Mouse (Mus musculus) spleen, postnatal 36 days (tissue): ENCODE data around the gene Rac1.
"Not testable (repeated sequence)": the region's sequence is repeated elsewhere in the genome, so short reads cannot be mapped to it uniquely, and the experiment has no call there.

ENCODE experiments used
- DNase-seq, 2 experiments: peaks; one replicate each; pipeline ENCODE4 v3.0.0; 2022; ENCODE audit warnings: low spot score in 2 of 2, mixed read lengths in 1 of 2

The Rac1 gene

GRCm38 (mm10) chr5:143527486-143528307, at the start of gene Rac1:
Rac1 (minus strand) TSS chr5:143528036.
- DNase-seq: peak; percentile 87 to 91

GRCm38 (mm10) chr5:143574261-143575178, 46.7 kb upstream of the Rac1 start:
- no peak for DNase-seq

- no peak for DNase-seq
Observed at GRCm38 (mm10) chr5:143573067-143573466, 45.2 kb upstream of the Rac1 start.

GRCm38 (mm10) chr5:143572195-143572594, 44.4 kb upstream of the Rac1 start:
- no peak for DNase-seq

- DNase-seq: peak; percentile 63 to 73
Observed at GRCm38 (mm10) chr5:143567860-143568259, 40.0 kb upstream of the Rac1 start.

- peak; percentile 39 to 60 for DNase-seq
Observed at GRCm38 (mm10) chr5:143567258-143567670, 39.4 kb upstream of the Rac1 start.

GRCm38 (mm10) chr5:143566804-143567203, 39.0 kb upstream of the Rac1 start:
- not testable (repeated sequence) for DNase-seq

GRCm38 (mm10) chr5:143561544-143562185, 33.8 kb upstream of the Rac1 start:
- peak; percentile 52 to 79 for DNase-seq

GRCm38 (mm10) chr5:143561009-143561408, 33.2 kb upstream of the Rac1 start:
- no peak for DNase-seq

- no peak for DNase-seq
Observed at GRCm38 (mm10) chr5:143558731-143559130, 30.9 kb upstream of the Rac1 start.

- DNase-seq: no peak
Observed at GRCm38 (mm10) chr5:143555233-143555632, 27.4 kb upstream of the Rac1 start.

- no peak for DNase-seq
Observed at GRCm38 (mm10) chr5:143552911-143553310, 25.1 kb upstream of the Rac1 start.

GRCm38 (mm10) chr5:143548922-143549321, 21.1 kb upstream of the Rac1 start:
- DNase-seq: peak in 1 of 2 experiments; percentile 16

- DNase-seq: peak; percentile 93 to 94
Observed at GRCm38 (mm10) chr5:143548401-143548846, 20.6 kb upstream of the Rac1 start.

- DNase-seq: no peak
Observed at GRCm38 (mm10) chr5:143547866-143548265, 20.0 kb upstream of the Rac1 start.

GRCm38 (mm10) chr5:143547384-143547783, 19.5 kb upstream of the Rac1 start:
- peak; percentile 74 to 78 for DNase-seq

- no peak for DNase-seq
Observed at GRCm38 (mm10) chr5:143539111-143539510, 11.3 kb upstream of the Rac1 start.

- DNase-seq: no peak
Observed at GRCm38 (mm10) chr5:143537022-143537421, 9.2 kb upstream of the Rac1 start.

- DNase-seq: no peak
Observed at GRCm38 (mm10) chr5:143534922-143535321, 7.1 kb upstream of the Rac1 start.

GRCm38 (mm10) chr5:143530715-143531114, 2.9 kb upstream of the Rac1 start:
- DNase-seq: no peak

GRCm38 (mm10) chr5:143528308-143528683, 460 bp upstream of the Rac1 start:
- no peak for DNase-seq
